Mouse (Mus musculus): Measurements from ENCODE around the gene Zmiz1. TPM values are rescaled to one million over a fixed set of nuclear protein-coding genes. Genes with fewer than 3 reads are reported as not detected.

The Zmiz1 gene
- polyA plus RNA-seq, 1 experiment from 2014 or later = 57.2 TPM

DNA sequence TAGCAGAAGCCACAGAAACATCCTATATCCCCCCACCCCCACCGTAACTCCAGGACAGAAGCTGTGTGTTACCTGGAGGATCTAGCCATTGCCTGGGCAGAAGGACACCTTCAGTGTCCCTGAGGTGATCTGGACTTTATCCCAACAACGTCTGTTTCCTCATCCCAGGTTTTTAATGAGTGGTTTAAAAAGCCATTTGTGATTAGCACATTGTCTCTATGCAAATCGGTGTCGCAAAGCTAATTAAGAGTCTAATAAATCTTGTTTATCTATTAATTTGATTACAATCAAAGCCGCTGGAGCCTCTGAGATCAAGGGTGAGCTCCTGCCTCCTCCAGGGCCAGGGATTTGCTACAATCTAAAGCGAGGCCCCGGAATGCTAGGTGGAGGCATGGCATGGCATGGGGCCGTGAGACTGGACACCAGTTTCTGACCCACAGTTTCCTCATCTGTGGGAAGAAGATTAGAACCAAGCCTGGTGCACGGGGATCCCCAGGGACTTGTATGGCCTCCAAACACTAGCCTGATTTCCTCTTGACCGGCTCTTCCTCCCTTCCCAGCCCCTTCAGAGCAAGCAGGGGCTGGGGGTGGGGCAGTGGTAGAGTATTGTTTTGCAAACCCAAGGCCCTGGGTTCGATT is 180.3 kb downstream of the Zmiz1 start:
- Histone ChIP-seq H3K4me2 (no peak overlapping the region), H3K27ac (replicated peaks) (no peak overlapping the region; the same call in none of the 2 replicates), H3K9ac (no peak overlapping the region), H3K27me3 (no peaks in the 10 kb centered on the region), H3K9me3 (no peaks in the 10 kb centered on the region), H3K36me3 (peaks cover 76% of the 10 kb centered on the region), H3K4me1 (replicated peaks) (peaks cover 72% of the 10 kb centered on the region), H3K4me3 (no peak overlapping the region)
- ATAC-seq (ENCODE audit: low read depth) = no peak
- 52% methylated on average over 11 of the region's 11 CpGs for WGBS

DNA sequence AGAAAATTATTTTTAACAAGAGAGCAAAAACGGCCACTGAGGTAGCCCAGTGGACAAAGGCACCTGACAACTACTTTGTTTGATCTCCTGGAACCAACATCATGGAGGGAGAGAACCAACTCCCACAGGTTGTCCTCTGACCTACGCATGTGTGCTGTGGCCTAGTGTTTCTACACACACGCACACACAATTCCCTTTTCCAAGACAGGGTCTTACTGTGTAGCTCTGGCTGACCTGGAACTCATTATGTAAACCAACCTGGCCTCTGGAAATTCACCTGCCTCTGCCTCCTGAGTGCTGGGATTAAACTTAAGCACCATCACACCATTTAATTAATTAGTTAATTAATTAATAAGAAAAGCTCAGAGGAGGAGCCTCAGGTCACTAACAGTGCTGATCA is 181.0 kb downstream of the Zmiz1 start:
- Histone ChIP-seq H3K27ac (replicated peaks) (no peak overlapping the region; the same call in 1 of the 2 replicates), H3K4me1 (replicated peaks) (peaks cover 65% of the 10 kb centered on the region), H3K9ac (0 out of 2 replicates have a peak overlapping the region, but pooled peaks have one; percentile 22), H3K27me3 (no peaks in the 10 kb centered on the region), H3K4me2 (no peak overlapping the region), H3K9me3 (no peaks in the 10 kb centered on the region), H3K4me3 (no peak overlapping the region), H3K36me3 (peaks cover 84% of the 10 kb centered on the region)
- no peak for ATAC-seq (ENCODE audit: low read depth)
- WGBS = 91% methylated on average over 3 of the region's 3 CpGs

DNA sequence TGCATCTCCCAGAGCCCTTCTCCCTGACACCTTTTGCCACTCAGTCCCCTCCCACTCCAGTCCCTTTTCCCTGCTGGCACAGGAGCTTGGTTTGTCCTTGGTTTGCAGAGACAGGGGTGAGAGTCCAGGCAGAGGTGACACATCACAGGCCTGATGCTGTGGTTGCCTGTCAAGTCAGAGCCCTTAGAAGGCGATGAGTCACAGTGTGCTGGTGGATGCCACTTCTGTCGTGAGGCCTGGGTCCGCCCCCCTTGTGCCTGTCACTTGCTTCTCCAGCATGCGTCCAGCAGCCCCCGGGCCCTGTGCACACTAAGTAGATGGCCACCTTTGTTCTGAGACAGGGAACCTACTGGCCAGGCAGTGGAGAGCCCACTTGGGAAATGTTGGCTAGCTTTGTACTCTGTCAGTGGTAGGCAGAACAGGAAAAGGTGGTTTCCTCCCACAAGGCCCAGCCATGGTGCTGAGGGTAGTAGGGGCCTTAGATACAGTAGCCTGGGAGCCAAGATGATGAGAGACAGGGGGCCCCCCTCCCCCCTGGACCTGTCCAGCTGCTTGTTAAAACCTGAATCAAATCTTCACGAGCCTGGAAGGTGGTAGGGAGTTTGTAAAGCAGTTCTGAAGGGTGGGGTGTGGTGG is 181.6 kb downstream of the Zmiz1 start:
- Histone ChIP-seq H3K27ac (replicated peaks) (peak overlapping the region; percentile 52; the same call in 1 of the 2 replicates), H3K27me3 (no peaks in the 10 kb centered on the region), H3K4me2 (no peak overlapping the region), H3K4me1 (replicated peaks) (peaks cover 63% of the 10 kb centered on the region), H3K9me3 (no peaks in the 10 kb centered on the region), H3K36me3 (peaks cover 88% of the 10 kb centered on the region), H3K4me3 (no peak overlapping the region), H3K9ac (peak overlapping the region; percentile 22; the same call in 1 of the 2 replicates)
- ATAC-seq (ENCODE audit: low read depth) = no peak
- 66% methylated on average over 6 of the region's 6 CpGs for WGBS

DNA sequence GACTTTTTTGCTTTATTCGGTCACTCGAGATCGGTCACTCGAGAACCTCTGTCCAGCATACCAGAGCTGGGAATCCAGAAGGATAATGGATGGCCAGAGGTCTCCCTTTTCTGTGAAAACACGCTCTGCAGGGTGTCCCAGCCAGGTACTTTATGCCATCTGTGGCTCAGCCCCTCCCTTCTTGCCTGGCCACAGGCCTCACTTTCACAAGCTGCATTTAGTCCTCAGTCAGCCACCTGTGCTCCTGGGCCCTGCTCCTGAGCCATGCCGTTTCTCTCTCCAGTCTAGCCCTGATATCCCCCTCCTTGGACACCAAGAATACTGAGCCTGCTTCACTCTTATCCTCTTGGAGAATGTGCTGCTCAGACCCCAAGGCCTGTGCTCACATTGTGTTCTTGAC is 182.1 kb downstream of the Zmiz1 start:
- Histone ChIP-seq H3K4me2 (no peak overlapping the region), H3K9ac (no peak overlapping the region), H3K4me3 (no peak overlapping the region), H3K27ac (replicated peaks) (no peak overlapping the region), H3K4me1 (replicated peaks) (peaks cover 63% of the 10 kb centered on the region), H3K9me3 (no peaks in the 10 kb centered on the region), H3K36me3 (peaks cover 88% of the 10 kb centered on the region), H3K27me3 (no peaks in the 10 kb centered on the region)
- 89% methylated on average over 6 of the region's 6 CpGs for WGBS
- no peak for ATAC-seq (ENCODE audit: low read depth)

DNA sequence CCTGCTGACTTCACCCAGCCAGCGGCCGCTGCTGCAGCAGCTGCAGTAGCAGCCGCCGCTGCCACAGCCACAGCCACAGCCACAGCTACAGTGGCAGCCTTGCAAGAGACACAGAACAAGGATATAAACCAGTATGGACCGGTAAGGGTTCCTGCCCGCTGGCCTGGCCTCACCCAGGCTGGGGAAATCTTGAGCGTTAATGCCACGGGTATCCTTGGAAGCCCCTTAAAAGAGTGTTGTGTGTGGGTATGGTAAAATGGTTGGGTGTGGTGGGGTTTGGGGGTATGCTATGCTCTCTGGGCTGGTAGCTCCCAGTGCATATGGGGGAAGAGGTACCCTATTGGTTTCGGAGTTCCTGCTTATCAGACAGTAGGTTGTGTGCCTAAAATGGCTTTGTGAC is 186.7 kb downstream of the Zmiz1 start:
- Histone ChIP-seq H3K27ac (replicated peaks) (peak overlapping the region; percentile 38; the same call in 1 of the 2 replicates), H3K9ac (no peak overlapping the region), H3K36me3 (peaks cover 90% of the 10 kb centered on the region), H3K4me2 (no peak overlapping the region), H3K4me3 (no peak overlapping the region), H3K27me3 (no peaks in the 10 kb centered on the region), H3K9me3 (no peaks in the 10 kb centered on the region), H3K4me1 (replicated peaks) (peaks cover 20% of the 10 kb centered on the region)
- WGBS = 81% methylated on average over 9 of the region's 9 CpGs
- no peak for ATAC-seq (ENCODE audit: low read depth)

DNA sequence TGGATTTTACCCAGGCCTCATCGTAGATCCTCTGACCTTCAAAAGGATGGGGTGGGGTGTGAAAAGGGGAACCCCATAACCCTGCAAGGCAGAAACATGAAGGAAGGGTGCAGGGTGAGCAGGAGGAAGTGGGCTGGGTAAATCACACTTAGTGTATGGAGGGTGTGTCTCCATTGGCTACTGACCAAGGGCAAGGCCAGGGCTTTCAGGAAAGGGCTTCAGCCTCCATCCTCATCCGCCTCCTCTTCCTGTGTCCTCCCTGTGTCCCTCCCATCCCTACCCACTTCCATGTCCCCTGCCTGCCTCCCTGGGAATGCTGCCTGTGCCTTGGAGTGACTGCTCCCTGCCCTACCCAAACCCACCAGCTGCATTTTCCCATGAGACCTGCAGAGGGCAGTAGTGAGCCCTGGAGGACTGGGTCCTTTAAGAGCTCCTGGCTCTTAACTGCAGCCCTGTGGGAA is 187.2 kb downstream of the Zmiz1 start:
- ATAC-seq (ENCODE audit: low read depth) = peak; percentile 9; the same call in 1 of the 2 replicates
- Histone ChIP-seq H3K27ac (replicated peaks) (0 out of 2 replicates have a peak overlapping the region, but pooled peaks have one; percentile 38), H3K4me1 (replicated peaks) (peaks cover 19% of the 10 kb centered on the region), H3K27me3 (no peaks in the 10 kb centered on the region), H3K4me3 (no peak overlapping the region), H3K36me3 (peaks cover 92% of the 10 kb centered on the region), H3K9ac (no peak overlapping the region), H3K9me3 (no peaks in the 10 kb centered on the region), H3K4me2 (no peak overlapping the region)
- 63% methylated on average over 2 of the region's 2 CpGs for WGBS

DNA sequence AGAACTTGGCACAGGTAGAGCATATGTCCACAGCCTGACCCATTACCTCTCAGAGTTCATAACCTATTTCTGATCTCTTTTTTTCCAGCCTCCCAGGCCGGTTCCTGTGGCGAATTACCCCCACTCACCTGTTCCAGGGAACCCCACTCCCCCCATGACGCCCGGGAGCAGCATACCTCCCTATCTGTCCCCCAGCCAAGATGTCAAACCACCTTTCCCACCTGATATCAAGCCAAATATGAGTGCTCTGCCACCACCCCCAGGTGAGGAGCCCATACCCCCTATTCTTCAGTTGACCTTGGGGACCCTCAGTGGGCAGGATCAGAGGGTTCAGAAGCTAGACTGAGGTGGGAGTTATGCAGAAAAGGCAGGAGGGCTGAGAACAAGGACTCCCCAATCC is 192.1 kb downstream of the Zmiz1 start:
- Histone ChIP-seq H3K9me3 (no peaks in the 10 kb centered on the region), H3K27ac (replicated peaks) (no peak overlapping the region), H3K36me3 (peaks cover 100% of the 10 kb centered on the region), H3K27me3 (no peaks in the 10 kb centered on the region), H3K4me3 (no peak overlapping the region), H3K4me1 (replicated peaks) (no peaks in the 10 kb centered on the region; the same call in 1 of the 2 replicates), H3K9ac (no peak overlapping the region), H3K4me2 (no peak overlapping the region)
- no peak for ATAC-seq (ENCODE audit: low read depth)
- 92% methylated on average over 4 of the region's 4 CpGs for WGBS

DNA sequence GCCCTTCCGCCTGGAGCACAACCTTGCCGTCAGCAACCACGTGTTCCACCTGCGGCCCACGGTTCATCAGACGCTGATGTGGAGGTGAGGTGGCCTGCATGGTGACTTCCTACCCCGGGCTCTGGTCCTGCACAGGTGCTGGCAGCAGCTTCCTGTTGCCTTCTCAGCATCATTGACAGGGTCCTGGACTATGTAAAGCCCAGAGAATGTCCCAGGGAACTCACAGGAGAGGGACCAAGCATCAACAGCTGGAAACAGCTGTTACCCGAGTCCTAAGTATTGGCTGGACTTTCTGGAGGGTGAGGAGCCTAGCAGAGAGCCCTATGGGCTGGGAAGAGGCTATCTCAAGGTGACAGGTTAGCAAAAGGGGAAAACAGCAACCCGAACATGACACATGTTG is 192.9 kb downstream of the Zmiz1 start:
- no peaks in the 10 kb centered on the region for H3K9me3 ChIP-seq
- no peak overlapping the region for H3K9ac ChIP-seq
- peaks cover 100% of the 10 kb centered on the region for H3K36me3 ChIP-seq
- no peak overlapping the region for H3K4me3 ChIP-seq
- H3K4me2 ChIP-seq = no peak overlapping the region
- ATAC-seq (ENCODE audit: low read depth) = no peak
- no peak overlapping the region for H3K27ac ChIP-seq (replicated peaks)
- WGBS = 96% methylated on average over 9 of the region's 9 CpGs
- H3K4me1 ChIP-seq (replicated peaks) = no peaks in the 10 kb centered on the region
- H3K27me3 ChIP-seq = no peaks in the 10 kb centered on the region

DNA sequence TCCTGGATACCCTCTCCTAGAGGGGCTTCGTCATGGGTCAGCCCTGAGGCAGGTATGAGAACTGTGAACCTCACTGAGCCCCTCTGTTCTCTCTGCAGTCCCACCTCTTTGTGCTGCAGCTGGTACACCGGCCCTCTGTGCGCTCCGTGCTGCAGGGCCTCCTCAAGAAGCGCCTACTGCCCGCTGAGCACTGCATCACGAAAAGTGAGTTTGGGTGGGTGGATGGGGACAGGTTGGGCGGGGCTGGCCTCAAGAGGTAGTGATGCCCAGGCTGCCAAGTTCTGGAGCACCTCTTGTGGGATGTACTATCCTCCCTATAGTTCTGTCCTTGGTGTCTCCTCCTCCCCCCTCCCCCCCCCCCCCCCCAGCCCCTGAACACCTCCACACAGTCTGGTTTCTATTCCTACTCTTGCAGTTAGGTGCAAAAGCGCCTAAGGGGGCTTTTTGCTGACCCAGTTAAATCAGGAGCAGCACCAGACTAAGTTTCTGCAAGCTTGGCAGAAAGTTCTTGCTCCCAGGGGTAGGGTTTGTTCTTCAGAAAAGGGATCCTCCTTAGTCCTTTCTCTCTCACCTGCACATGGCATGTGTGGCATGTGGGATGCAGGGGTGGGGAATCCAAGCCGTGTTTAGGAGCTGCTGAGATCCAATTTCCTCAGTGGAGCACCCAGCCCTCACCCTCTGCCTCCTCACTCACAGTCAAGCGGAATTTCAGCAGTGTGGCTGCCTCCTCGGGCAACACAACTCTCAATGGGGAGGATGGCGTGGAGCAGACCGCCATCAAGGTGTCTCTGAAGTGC is 195.6 kb downstream of the Zmiz1 start:
- Histone ChIP-seq H3K4me1 (replicated peaks) (no peaks in the 10 kb centered on the region), H3K36me3 (peaks cover 100% of the 10 kb centered on the region), H3K9ac (no peak overlapping the region), H3K4me2 (no peak overlapping the region), H3K4me3 (no peak overlapping the region), H3K27me3 (no peaks in the 10 kb centered on the region), H3K9me3 (no peaks in the 10 kb centered on the region), H3K27ac (replicated peaks) (no peak overlapping the region)
- no peak for ATAC-seq (ENCODE audit: low read depth)
- 92% methylated on average over 14 of the region's 14 CpGs for WGBS

DNA sequence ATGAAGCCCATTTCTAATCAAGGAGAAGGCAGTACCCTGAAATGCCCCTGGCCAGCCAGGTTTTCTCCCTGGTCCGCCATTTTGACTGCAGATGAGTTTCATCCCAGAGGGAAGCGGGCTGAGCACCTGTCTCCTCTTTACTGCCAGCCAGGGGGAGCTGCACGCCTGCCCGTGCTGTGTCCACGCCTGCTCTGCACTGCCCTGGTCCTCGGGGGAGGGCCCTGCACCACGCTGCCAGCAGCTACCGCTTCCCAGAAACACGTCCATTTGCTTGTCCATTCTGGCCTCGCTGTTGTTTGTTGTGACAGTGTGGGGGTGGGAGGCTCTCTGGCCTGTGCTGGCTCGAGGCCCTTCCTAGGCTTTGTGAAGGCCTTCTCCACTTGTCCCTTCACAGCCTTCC is 201.7 kb downstream of the Zmiz1 start:
- WGBS = 59% methylated on average over 11 of the region's 11 CpGs
- Histone ChIP-seq H3K9me3 (no peaks in the 10 kb centered on the region), H3K27me3 (no peaks in the 10 kb centered on the region), H3K4me1 (replicated peaks) (peaks cover 9% of the 10 kb centered on the region), H3K9ac (no peak overlapping the region), H3K4me2 (no peak overlapping the region), H3K4me3 (no peak overlapping the region), H3K27ac (replicated peaks) (peak overlapping the region; percentile 9; the same call in 1 of the 2 replicates), H3K36me3 (peaks cover 99% of the 10 kb centered on the region)
- no peak for ATAC-seq (ENCODE audit: low read depth)

DNA sequence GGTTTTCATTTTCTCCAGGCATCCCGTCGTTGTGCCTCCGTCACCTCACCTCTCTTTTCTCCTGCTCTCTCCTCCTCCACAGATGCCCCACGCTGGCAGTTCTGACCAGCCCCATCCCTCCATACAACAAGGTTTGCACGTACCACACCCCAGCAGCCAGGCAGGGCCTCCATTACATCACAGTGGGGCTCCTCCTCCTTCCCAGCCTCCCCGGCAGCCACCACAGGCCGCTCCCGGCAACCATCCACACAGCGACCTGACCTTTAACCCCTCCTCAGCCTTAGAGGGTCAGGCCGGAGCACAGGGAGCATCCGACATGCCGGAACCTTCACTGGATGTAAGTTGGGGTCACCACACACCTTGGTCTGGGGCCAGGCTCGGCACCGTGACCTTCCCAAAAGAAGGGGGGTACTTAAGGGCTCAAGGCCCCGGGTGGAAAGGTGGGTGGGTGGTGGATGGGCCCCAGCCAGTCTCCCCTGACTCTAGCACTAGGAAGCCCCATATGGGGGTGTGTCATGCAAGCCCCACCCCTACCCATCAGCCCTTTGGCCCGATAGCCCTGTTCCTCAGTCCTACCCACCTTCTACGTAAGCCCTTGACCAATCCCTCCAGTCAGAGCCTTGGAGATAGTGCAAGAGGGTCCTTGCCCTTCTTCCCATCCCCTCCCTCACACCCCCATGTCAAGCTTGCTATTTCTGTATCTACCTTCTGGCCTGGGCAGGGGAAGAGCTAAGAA is 202.4 kb downstream of the Zmiz1 start:
- WGBS = 79% methylated on average over 17 of the region's 17 CpGs
- Histone ChIP-seq H3K9ac (no peak overlapping the region), H3K27me3 (no peaks in the 10 kb centered on the region), H3K9me3 (no peaks in the 10 kb centered on the region), H3K27ac (replicated peaks) (0 out of 2 replicates have a peak overlapping the region, but pooled peaks have one; percentile 9), H3K4me1 (replicated peaks) (peaks cover 9% of the 10 kb centered on the region), H3K4me2 (no peak overlapping the region), H3K36me3 (peaks cover 99% of the 10 kb centered on the region), H3K4me3 (no peak overlapping the region)
- ATAC-seq (ENCODE audit: low read depth) = no peak

Data from neural tube, embryonic 13.5 days (tissue).